Mouse (Mus musculus): ENCODE measurements around the gene 2610318N02Rik.

GRCm38 (mm10) chr16:17147391-17147929 lies 22.5 kb upstream of the 2610318N02Rik start:
- no peak for TF ChIP-seq CTCF (IDR thresholded peaks at IDR 0.05; ENCODE audit: extremely low read depth, insufficient read depth, low read length)
- no peak for TF ChIP-seq POLR2A (IDR thresholded peaks at IDR 0.05; ENCODE audit: extremely low read depth, insufficient read depth, low read length)

Measured in cortical plate, adult 2 months (tissue).